In genomic region chr19:4396998-4397797, GRCm38 (mm10) we compare ENCODE assay signal across 8 mouse cellular contexts. TPM values are rescaled to one million over a fixed set of nuclear protein-coding genes. Genes with fewer than 3 reads are reported as not detected.
DNase-seq lines count a peak whose midpoint lies in the region; ATAC-seq and TF ChIP-seq lines count a peak whose summit lies in the region.

No protein-coding gene starts in this region.

- no peaks in the 10 kb centered on the region for H3K9me3 ChIP-seq in hindbrain, embryonic 14.5 days (ENCODE audit: control insufficient read depth, low read length)

- H3K9ac ChIP-seq in hindbrain, embryonic 14.5 days = peak overlapping the region; percentile 94

- in situ Hi-C loops in Patski (cut with MboI; ENCODE audit: low pct_unique_long_range_greater_than_20kb) = no loop called here

- no peak for TF ChIP-seq CTCF in Patski (IDR thresholded peaks at IDR 0.05)

- peak overlapping the region; percentile 89 for H3K27ac ChIP-seq in hindbrain, embryonic 14.5 days

- peak; percentile 79 for DNase-seq in Patski (ENCODE audit: low read depth, low spot score)
- peak; percentile 98 for DNase-seq in cerebellum, postnatal 14 days
- peak; percentile 88 to 90 for DNase-seq in frontal cortex, postnatal 14 days (ENCODE audit: low spot score in 2 of 2)
- DNase-seq in hindbrain, embryonic 14.5 days (ENCODE audit: low spot score) = peak; percentile 99
- peak; percentile 92 to 95 for DNase-seq in layer of hippocampus, postnatal 36 days
- peak; percentile 98 for DNase-seq in lung, postnatal 36 days
- DNase-seq in retina, postnatal 1 day = peak; percentile 99
- peak; percentile 87 to 94 for DNase-seq in urinary bladder, adult 18-20 months (ENCODE audit: low spot score in 2 of 2)

- peak overlapping the region; percentile 97 for H3K4me3 ChIP-seq in hindbrain, embryonic 14.5 days (replicated peaks; ENCODE audit: low read length)

- under 1% methylated on average over 41 of the region's 90 CpGs for WGBS in hindbrain, embryonic 14.5 days

- ATAC-seq in Patski = peak; percentile 77
- peak; percentile 94 for ATAC-seq in hindbrain, embryonic 14.5 days (ENCODE audit: low FRiP score)

- H3K36me3 ChIP-seq in hindbrain, embryonic 14.5 days (replicated peaks; ENCODE audit: control insufficient read depth, insufficient read depth) = peaks cover 13% of the 10 kb centered on the region

- no peaks in the 10 kb centered on the region for H3K27me3 ChIP-seq in Patski
- H3K27me3 ChIP-seq in hindbrain, embryonic 14.5 days (ENCODE audit: control insufficient read depth, insufficient read depth, low read length) = no peaks in the 10 kb centered on the region

- CTCF ChIA-PET in Patski (lab: Charles Lee) = no interaction called here

- POLR2A ChIA-PET in Patski (lab: Charles Lee) = interaction anchor here (0.6 to 1.7 kb wide), 2 partner anchors 25 to 76 kb away, joined by 3 read pairs; no protein-coding TSS in a partner anchor

- H3K4me2 ChIP-seq in hindbrain, embryonic 14.5 days (replicated peaks) = peak overlapping the region; percentile 96

- H3K4me1 ChIP-seq in hindbrain, embryonic 14.5 days (replicated peaks; ENCODE audit: control insufficient read depth, insufficient read depth, low read length) = peaks cover 34% of the 10 kb centered on the region

RNA-seq across cellular contexts. Expression of gene Kdm2a, which starts 0.9 kb away (rescaled TPM):
- polyA plus RNA-seq in Patski (2021) = 79.6 TPM
- 37.3 and 40.7 TPM in 2 replicates for polyA plus RNA-seq in hindbrain, embryonic 14.5 days (2014; fragmentation: Nextera tagmentation; extraction: Ambion mirVana)
- 10 to 100 TPM; 82.4 to 85.3 TPM for total RNA-seq in layer of hippocampus, postnatal 36 days (2021)

RNA-seq across cellular contexts. Expression of gene Rhod, which starts 42.0 kb away (rescaled TPM):
- 108 TPM for polyA plus RNA-seq in Patski (2021)
- 5.8 and 7.2 TPM in 2 replicates for polyA plus RNA-seq in hindbrain, embryonic 14.5 days (2014; fragmentation: Nextera tagmentation; extraction: Ambion mirVana)
- total RNA-seq in layer of hippocampus, postnatal 36 days (2021) = 1 to 10 TPM in 1 of 2 experiments, under 1 TPM in 1; 0.35 to 1.3 TPM

Comparison
In these comparisons a context has a peak if more than half of its experiments do, and no peak if none do; other contexts are left out.
1. Peak in every context shown above with its lines: DNase-seq, ATAC-seq, H3K4me3 ChIP-seq and H3K27ac ChIP-seq.
2. RNA of gene Rhod, which starts 42.0 kb away (polyA plus RNA-seq): 108 TPM in Patski (single experiment); 5.8 to 7.2 TPM in hindbrain, embryonic 14.5 days; every median in the first group is over 10 times any median in the second.